Mouse (Mus musculus): Measurements from ENCODE around the gene Cacna1a.
A peak's percentile ranks its signal among the peaks of the same experiment; 100 is the strongest.

Cacna1a gene

GRCm38 (mm10) chr8:84388275-84388674 is at the start of gene Cacna1a:
Cacna1a (plus strand) TSS chr8:84388440.
- no peak for DNase-seq (ENCODE audit: low spot score)

- DNase-seq (ENCODE audit: low spot score) = no peak
These were observed 49.7 kb upstream of the Cacna1a start for GRCm38 (mm10) chr8:84338493-84338892.

- no peak for DNase-seq (ENCODE audit: low spot score)
These were observed 48.9 kb upstream of the Cacna1a start for GRCm38 (mm10) chr8:84339320-84339719.

GRCm38 (mm10) chr8:84339867-84340266 is 48.4 kb upstream of the Cacna1a start:
- DNase-seq (ENCODE audit: low spot score) = no peak

- no peak for DNase-seq (ENCODE audit: low spot score)
These were observed 47.6 kb upstream of the Cacna1a start for GRCm38 (mm10) chr8:84340671-84341070.

- DNase-seq (ENCODE audit: low spot score) = no peak
These were observed 42.7 kb upstream of the Cacna1a start for GRCm38 (mm10) chr8:84345493-84345892.

- no peak for DNase-seq (ENCODE audit: low spot score)
These were observed 41.8 kb upstream of the Cacna1a start for GRCm38 (mm10) chr8:84346421-84346820.

GRCm38 (mm10) chr8:84349526-84349925 is 38.7 kb upstream of the Cacna1a start:
- no peak for DNase-seq (ENCODE audit: low spot score)

- DNase-seq (ENCODE audit: low spot score) = no peak
These were observed 37.3 kb upstream of the Cacna1a start for GRCm38 (mm10) chr8:84350960-84351359.

GRCm38 (mm10) chr8:84356482-84356881 is 31.8 kb upstream of the Cacna1a start:
- DNase-seq (ENCODE audit: low spot score) = no peak

- DNase-seq (ENCODE audit: low spot score) = peak; percentile 57
These were observed 30.4 kb upstream of the Cacna1a start for GRCm38 (mm10) chr8:84357631-84358371.

- peak; percentile 51 for DNase-seq (ENCODE audit: low spot score)
These were observed 24.7 kb upstream of the Cacna1a start for GRCm38 (mm10) chr8:84363428-84364134.

- DNase-seq (ENCODE audit: low spot score) = no peak
These were observed 23.0 kb upstream of the Cacna1a start for GRCm38 (mm10) chr8:84365197-84365596.

GRCm38 (mm10) chr8:84370972-84371371 is 17.3 kb upstream of the Cacna1a start:
- DNase-seq (ENCODE audit: low spot score) = no peak

- DNase-seq (ENCODE audit: low spot score) = no peak
These were observed 13.2 kb upstream of the Cacna1a start for GRCm38 (mm10) chr8:84375038-84375437.

GRCm38 (mm10) chr8:84375803-84376202 is 12.4 kb upstream of the Cacna1a start:
- no peak for DNase-seq (ENCODE audit: low spot score)

- no peak for DNase-seq (ENCODE audit: low spot score)
These were observed 11.7 kb upstream of the Cacna1a start for GRCm38 (mm10) chr8:84376564-84376963.

GRCm38 (mm10) chr8:84381676-84382075 is 6.6 kb upstream of the Cacna1a start:
- DNase-seq (ENCODE audit: low spot score) = no peak

- no peak for DNase-seq (ENCODE audit: low spot score)
These were observed 533 bp downstream of the Cacna1a start for GRCm38 (mm10) chr8:84388773-84389172.

GRCm38 (mm10) chr8:84389173-84389572 is 933 bp downstream of the Cacna1a start:
- DNase-seq (ENCODE audit: low spot score) = no peak

GRCm38 (mm10) chr8:84391611-84392010 is 3.4 kb downstream of the Cacna1a start:
- no peak for DNase-seq (ENCODE audit: low spot score)

- DNase-seq (ENCODE audit: low spot score) = no peak
These were observed 7.7 kb downstream of the Cacna1a start for GRCm38 (mm10) chr8:84395751-84396457.
